Mouse (Mus musculus): ENCODE measurements at regions not wholly inside any gene's neighbourhood (a gene's known extent, or its start where the extent isn't known, plus 50 kb on each side); places are given as distances from the start of the nearest gene placed in this dataset.

DNA sequence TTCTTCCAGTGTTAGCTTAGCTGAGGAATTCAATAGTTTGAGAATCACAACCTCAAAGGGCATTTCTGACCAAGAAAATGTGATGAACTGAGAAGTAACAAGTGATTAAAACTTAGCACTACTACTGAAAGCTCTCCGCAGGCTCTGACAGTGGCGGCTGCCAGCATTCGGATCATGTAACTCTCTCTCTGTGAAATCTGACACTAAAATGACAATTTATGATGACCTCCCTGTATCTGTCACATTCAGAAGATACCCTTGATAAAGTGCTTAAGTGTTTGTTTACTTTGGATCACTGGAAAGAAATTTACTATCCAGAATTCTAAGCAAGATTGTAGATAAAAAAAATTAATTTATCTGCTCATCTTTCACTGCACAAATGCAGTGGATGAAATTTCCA is 230.3 kb upstream of the Pld5 start:
- TF ChIP-seq POLR2A (IDR thresholded peaks at IDR 0.05; ENCODE audit: insufficient read depth, low read length): no peak
- no peak for TF ChIP-seq CTCF (IDR thresholded peaks at IDR 0.05; ENCODE audit: low read depth, low read length)
